Mouse (Mus musculus) telencephalon, adult 2 months (tissue): ENCODE data around the gene Fbln7.

Source experiments
- DNase-seq: peaks from one replicate; pipeline ENCODE4 v3.0.0-alpha.2; 2011; ENCODE audit warnings: low read depth, low spot score

Fbln7 gene

GRCm38 (mm10) chr2:128872256-128872655 lies 9.5 kb downstream of the Fbln7 start:
- no peak for DNase-seq

- DNase-seq = no peak
Observed at GRCm38 (mm10) chr2:128875526-128875925, 12.7 kb downstream of the Fbln7 start.

DNA sequence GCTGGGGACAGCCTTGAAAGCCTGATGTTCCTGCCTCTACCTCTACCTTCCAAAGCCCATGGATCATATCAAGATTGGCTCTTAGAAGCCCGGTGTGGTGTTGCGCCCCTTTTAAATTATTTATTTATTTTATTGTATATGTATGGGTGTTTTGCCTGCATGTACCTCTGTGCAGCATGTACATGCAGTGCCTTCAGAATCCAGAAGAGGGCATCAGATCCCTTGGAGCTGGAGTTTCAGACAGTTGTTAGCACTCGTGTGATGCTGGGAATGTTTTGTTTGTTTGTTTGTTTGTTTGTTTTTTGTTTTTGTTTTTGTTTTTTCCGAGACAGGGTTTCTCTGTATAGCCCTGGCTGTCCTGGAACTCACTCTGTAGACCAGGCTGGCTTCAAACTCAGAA lies 18.5 kb downstream of the Fbln7 start:
- no peak for DNase-seq

DNA sequence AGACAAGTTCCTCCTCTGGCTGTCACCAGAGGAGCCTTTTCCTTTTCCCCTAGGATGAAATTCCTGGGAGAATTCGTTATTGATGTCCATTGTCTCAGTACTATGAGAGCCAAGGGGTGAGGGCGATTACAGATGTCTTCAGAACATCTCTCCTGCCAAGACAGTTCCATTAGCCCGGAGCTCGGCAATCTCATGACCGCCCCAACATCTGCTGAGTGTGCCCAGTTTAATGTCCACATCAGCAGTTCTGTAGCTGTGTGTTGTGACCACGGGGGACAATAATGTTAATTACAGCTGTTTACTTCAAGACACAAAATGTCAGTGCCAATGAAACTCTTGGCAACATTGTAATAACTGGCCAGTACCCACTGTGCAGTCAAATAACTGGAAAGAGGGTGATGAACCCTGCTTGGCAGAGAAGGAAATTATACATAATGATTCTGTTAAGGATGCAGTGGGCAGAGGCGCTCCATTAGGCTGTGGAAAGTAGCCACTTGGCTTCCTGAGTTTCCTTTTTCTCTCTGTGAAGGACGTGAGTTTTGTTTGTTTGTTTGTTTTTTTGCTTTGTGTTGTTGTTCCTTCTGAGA lies 22.5 kb downstream of the Fbln7 start:
- no peak for DNase-seq

DNA sequence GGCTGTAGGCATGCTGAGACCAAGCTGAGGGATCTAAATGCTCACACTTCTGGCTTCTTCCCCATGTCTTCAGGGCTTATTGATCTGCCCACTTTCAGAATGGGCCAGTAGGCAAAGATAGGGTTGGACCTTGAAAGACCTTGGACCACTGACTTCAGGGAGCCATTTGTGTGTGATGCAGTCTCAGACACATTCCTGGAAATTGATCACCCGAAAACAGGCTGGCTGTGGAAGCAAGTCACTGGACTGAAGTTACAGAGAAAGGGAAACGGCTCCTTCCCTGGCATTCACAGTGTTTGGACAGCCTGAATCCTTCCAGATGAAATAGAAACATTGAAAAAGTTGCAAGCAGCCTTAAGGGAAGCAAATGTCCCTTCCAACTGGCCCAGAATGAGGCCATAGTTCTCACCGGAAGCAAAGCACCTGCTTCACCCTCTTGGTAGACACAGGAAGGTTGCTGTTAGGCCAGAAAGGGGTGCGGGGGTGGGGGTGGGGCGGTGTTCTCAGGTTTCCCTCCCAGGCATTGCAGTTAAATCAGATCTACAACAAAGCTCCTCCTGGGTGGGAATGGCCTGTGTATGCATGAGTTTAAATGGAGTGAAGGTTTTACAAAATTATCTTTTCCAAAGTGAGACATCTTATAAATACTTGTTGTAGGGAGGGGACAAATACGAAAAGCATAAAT lies 25.2 kb downstream of the Fbln7 start:
- no peak for DNase-seq

- no peak for DNase-seq
Observed at GRCm38 (mm10) chr2:128890661-128891335, 28.0 kb downstream of the Fbln7 start.

DNA sequence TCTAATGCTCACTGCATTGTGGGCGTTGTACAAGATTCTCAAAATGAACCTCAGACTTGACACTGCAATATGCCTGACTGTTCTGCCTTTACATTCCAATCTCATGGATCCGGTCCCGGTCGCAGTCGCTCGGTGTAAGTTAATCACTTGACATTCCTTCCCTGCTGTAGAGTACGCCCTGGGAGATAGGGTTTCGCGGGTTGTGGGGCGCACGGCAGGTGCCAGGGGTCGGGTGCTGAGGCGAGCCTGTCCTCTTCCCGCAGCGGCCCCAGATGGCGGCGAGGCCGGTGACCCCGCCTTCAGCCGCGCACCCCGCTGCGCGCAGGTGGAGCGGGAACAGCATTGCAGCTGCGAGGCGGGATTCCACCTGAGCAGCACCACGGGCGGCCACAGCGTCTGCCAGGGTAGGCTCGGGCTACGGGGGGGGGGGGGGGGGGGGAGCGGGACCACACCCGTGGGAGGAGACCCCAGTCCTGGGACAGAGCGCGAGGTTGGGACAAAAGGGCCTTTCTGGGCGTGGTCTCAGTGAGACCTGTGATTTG lies 29.5 kb downstream of the Fbln7 start:
- DNase-seq = no peak

GRCm38 (mm10) chr2:128902843-128903242 lies 40.1 kb downstream of the Fbln7 start:
- no peak for DNase-seq

GRCm38 (mm10) chr2:128903661-128904060 lies 40.9 kb downstream of the Fbln7 start:
- DNase-seq = no peak

DNA sequence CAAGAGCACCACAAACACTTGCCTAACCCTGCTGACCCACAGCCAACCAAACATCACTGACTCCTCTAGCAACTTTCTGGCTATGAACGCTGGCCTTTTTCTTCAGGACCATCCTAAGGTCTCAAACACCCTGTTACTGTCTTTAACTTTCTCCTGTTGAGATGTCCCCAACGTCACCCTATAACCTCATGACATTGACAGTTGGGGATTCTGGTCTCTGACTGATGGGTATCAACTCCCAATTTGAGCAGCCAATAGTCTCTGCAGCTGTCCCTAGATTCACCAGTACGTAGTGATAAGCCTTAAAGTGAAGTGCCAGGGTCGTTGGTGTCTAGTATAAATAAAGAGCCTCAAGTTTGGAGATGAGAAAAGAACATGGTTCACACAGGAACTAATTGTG lies 52.2 kb downstream of the Fbln7 start:
- no peak for DNase-seq

- DNase-seq = no peak
Observed at GRCm38 (mm10) chr2:128916528-128916927, 53.7 kb downstream of the Fbln7 start.

GRCm38 (mm10) chr2:128924799-128925198 lies 62.0 kb downstream of the Fbln7 start:
- no peak for DNase-seq

GRCm38 (mm10) chr2:128928446-128928845 lies 65.7 kb downstream of the Fbln7 start:
- DNase-seq = peak; percentile 22

DNA sequence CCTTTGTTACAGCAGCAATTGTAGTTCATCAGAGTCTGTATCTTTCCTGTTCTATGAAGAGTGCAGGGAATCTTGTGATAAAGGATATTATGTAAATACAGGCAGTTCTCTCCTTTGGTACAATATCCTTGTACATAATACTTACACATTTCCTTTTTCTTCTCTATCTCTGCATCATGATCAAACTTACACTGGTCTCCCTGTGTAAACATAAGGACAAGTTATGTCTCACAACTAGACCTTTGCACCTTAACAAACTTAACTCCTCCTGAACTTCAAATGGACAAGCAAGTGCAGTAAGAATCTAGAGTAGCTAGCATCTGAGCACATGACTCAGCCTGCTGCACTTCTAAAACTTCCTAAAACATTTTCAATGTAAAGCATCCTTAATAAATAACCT lies 67.9 kb downstream of the Fbln7 start:
- DNase-seq = no peak

DNA sequence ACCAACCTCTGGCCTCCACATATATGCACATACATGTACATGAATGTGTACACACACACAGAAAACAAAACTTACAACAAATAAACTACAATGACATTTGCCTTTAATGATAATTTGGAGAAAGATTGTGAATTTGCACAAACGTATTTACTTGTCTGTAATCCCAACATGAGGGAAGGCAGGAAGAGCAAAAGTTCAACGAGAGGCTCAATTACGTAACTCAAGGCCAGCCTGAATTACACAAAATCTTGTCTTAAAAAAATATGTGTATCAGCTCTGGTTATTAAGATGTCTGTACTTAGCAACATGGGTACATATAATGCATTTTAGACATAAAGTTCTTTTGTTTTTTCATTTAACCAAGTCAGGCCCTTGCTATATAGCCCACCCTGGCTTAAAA lies 73.5 kb downstream of the Fbln7 start:
- no peak for DNase-seq

GRCm38 (mm10) chr2:128943538-128944528 lies 81.1 kb downstream of the Fbln7 start, which contains the start of gene Zc3h8:
Gene Zc3h8 (minus strand): TSS chr2:128944077.
- DNase-seq = peak; percentile 93
